Mouse (Mus musculus) neural tube, embryonic 15.5 days (tissue): ENCODE data around the gene Afap1l2. TPM values are rescaled to one million over a fixed set of nuclear protein-coding genes. Genes with fewer than 3 reads are reported as not detected.
A peak's percentile ranks its signal among the peaks of the same experiment; 100 is the strongest.

Source experiments
- ATAC-seq: fragments of 200-750 bp; cut with Nextera tagmentation; 2 replicates; pipeline ENCODE4 v1.8.0; 2017; ENCODE audit warnings: mild to moderate bottlenecking, moderate TSS enrichment, moderate library complexity; ENCODE audit not compliant: low FRiP score
- H3K27ac ChIP-seq: fragments of 300-500 bp; sonication (generic); replicated peaks from 2 replicates; pipeline ENCODE4 v1.5.1; 2015; ENCODE audit warnings: mild to moderate bottlenecking, inconsistent platforms
- H3K27me3 ChIP-seq: fragments of 300-500 bp; sonication (generic); replicated peaks from 2 replicates; pipeline ENCODE4 v1.6.1; 2015; ENCODE audit warnings: inconsistent platforms
- H3K36me3 ChIP-seq: fragments of 300-500 bp; sonication (generic); 2 replicates; pipeline ENCODE4 v1.6.1; 2015; ENCODE audit warnings: inconsistent platforms
- H3K4me1 ChIP-seq: fragments of 300-500 bp; sonication (generic); 2 replicates; pipeline ENCODE4 v1.6.1; 2015; ENCODE audit warnings: inconsistent platforms
- H3K4me2 ChIP-seq: fragments of 300-500 bp; sonication (generic); 2 replicates; pipeline ENCODE4 v1.6.1; 2015; ENCODE audit warnings: inconsistent platforms, mild to moderate bottlenecking, moderate library complexity
- H3K4me3 ChIP-seq: fragments of 300-500 bp; sonication (generic); replicated peaks from 2 replicates; pipeline ENCODE4 v1.5.1; 2015; ENCODE audit warnings: mild to moderate bottlenecking, inconsistent platforms
- H3K9ac ChIP-seq: fragments of 300-500 bp; sonication (generic); replicated peaks from 2 replicates; pipeline ENCODE4 v1.6.1; 2015; ENCODE audit warnings: mild to moderate bottlenecking, inconsistent platforms
- H3K9me3 ChIP-seq: fragments of 300-500 bp; sonication (generic); replicated peaks from 2 replicates; pipeline ENCODE4 v1.6.1; 2016; ENCODE audit warnings: inconsistent platforms
- WGBS: fragments of 180-500 bp; shearing (Covaris S2); methylation state at CpG from one replicate; pipeline ENCODE4 v1.1.7; 2015; ENCODE audit warnings: mixed read lengths; 5-methylcytosine and 5-hydroxymethylcytosine counted together
- polyA plus RNA-seq: library from polyadenylated mRNA; unstranded; fragments of >200 nt; fragmentation: Nextera tagmentation; extraction: Ambion mirVana; gene quantifications from 2 replicates; pipeline ENCODE4 v1.2.1, GENCODE M21; 2015

The Afap1l2 gene
- polyA plus RNA-seq, 1 experiment from 2014 or later, result 12.3 TPM

DNA sequence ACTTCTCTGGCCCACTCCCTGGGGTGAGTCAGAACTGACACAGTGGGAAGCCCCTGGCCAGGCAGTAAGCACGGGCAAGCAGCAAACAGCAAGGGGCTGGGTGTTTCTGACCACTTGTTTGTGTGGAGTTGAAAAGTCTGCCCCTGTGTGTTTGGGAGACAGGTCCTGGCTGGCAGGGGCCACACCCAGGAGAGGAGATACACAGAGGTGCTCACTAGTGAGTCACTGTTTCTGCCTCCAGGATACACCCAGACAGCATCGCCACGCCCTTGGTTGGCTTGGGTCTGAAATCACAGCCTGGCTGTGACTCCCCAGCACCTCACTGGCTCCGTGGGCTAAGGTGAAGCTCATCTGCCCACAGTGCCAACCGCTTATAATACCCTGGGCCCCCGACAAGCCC lies 72.9 kb downstream of the Afap1l2 start:
- Histone ChIP-seq H3K27ac (no peak overlapping the region), H3K4me3 (no peak overlapping the region), H3K4me2 (no peak overlapping the region), H3K36me3 (no peaks in the 10 kb centered on the region), H3K4me1 (no peaks in the 10 kb centered on the region), H3K27me3 (no peaks in the 10 kb centered on the region), H3K9me3 (no peaks in the 10 kb centered on the region), H3K9ac (no peak overlapping the region)
- ATAC-seq, result no peak
- 85% methylated on average over 6 of the region's 6 CpGs for WGBS

- ATAC-seq, result no peak
- H3K4me3 ChIP-seq, result no peak overlapping the region
- H3K27me3 ChIP-seq, result no peaks in the 10 kb centered on the region
- WGBS, result 85% methylated on average over 3 of the region's 3 CpGs
- H3K4me2 ChIP-seq, result no peak overlapping the region
- no peak overlapping the region for H3K9ac ChIP-seq
- H3K4me1 ChIP-seq, result no peaks in the 10 kb centered on the region
- no peaks in the 10 kb centered on the region for H3K36me3 ChIP-seq
- no peak overlapping the region for H3K27ac ChIP-seq
- H3K9me3 ChIP-seq, result no peaks in the 10 kb centered on the region
These were observed 74.2 kb downstream of the Afap1l2 start for GRCm38 (mm10) chr19:56933800-56934199.

- no peaks in the 10 kb centered on the region for H3K4me1 ChIP-seq
- no peaks in the 10 kb centered on the region for H3K27me3 ChIP-seq
- no peak overlapping the region for H3K27ac ChIP-seq
- no peak overlapping the region for H3K9ac ChIP-seq
- no peaks in the 10 kb centered on the region for H3K9me3 ChIP-seq
- ATAC-seq, result no peak
- no peak overlapping the region for H3K4me3 ChIP-seq
- WGBS, result 86% methylated on average over 9 of the region's 9 CpGs
- no peak overlapping the region for H3K4me2 ChIP-seq
- no peaks in the 10 kb centered on the region for H3K36me3 ChIP-seq
These were observed 78.0 kb downstream of the Afap1l2 start for GRCm38 (mm10) chr19:56930029-56930428.

DNA sequence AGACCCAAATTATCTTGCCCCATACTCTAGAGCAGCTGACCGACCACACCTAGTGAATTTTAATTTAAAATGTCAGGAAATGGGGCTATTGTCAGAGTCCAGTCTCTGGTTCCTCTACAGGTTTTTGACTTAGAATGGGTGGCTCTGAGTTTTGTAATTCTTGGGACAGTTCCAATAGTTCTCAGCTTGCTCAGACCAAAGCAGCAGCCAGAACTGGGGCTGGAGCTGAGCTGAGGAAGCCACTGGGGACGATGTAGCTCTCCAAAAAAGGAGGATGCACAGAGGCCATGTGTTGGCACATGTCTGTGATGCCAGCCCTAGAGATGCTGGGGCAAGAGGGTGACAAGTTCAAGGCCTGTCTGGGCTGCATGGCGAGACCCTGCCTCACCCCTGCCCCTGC lies 78.6 kb downstream of the Afap1l2 start:
- no peak overlapping the region for H3K4me2 ChIP-seq
- H3K9ac ChIP-seq, result no peak overlapping the region
- no peaks in the 10 kb centered on the region for H3K27me3 ChIP-seq
- H3K4me3 ChIP-seq, result no peak overlapping the region
- H3K36me3 ChIP-seq, result no peaks in the 10 kb centered on the region
- no peak overlapping the region for H3K27ac ChIP-seq
- ATAC-seq, result no peak
- no peaks in the 10 kb centered on the region for H3K4me1 ChIP-seq
- 76% methylated on average over 3 of the region's 3 CpGs for WGBS
- no peaks in the 10 kb centered on the region for H3K9me3 ChIP-seq

DNA sequence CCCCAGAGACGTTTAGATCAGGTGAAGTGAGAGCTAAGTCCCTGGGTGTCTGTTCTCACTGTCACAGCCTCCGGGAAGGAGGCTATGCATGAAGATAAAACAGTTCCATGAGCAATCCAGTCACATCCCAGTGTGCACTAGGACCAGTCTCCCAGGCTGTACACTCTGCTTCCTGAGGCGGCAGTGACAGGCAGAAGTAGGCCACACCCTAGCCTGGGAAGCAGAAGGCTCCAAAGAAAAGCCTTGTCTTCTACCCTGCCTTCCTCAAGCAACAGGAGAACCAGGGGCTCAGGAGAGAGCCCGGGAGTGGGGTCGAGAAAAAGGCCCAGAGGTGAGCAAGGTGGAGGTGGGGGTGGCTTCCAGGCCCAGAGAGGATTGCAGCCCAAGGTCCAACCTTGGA lies 86.3 kb downstream of the Afap1l2 start:
- Histone ChIP-seq H3K27me3 (no peaks in the 10 kb centered on the region), H3K4me3 (no peak overlapping the region), H3K9me3 (no peaks in the 10 kb centered on the region), H3K4me1 (no peaks in the 10 kb centered on the region), H3K9ac (no peak overlapping the region), H3K27ac (no peak overlapping the region), H3K4me2 (no peak overlapping the region), H3K36me3 (no peaks in the 10 kb centered on the region)
- 75% methylated on average over 5 of the region's 5 CpGs for WGBS
- no peak for ATAC-seq

- H3K4me2 ChIP-seq, result no peak overlapping the region
- H3K9me3 ChIP-seq, result no peaks in the 10 kb centered on the region
- H3K36me3 ChIP-seq, result no peaks in the 10 kb centered on the region
- H3K4me3 ChIP-seq, result no peak overlapping the region
- no peaks in the 10 kb centered on the region for H3K27me3 ChIP-seq
- H3K27ac ChIP-seq, result no peak overlapping the region
- no peaks in the 10 kb centered on the region for H3K4me1 ChIP-seq
- ATAC-seq, result no peak
- whole genome bisulfite sequencing, result 93% methylated on average over 13 of the region's 13 CpGs
- no peak overlapping the region for H3K9ac ChIP-seq
These were observed 87.8 kb downstream of the Afap1l2 start for GRCm38 (mm10) chr19:56920232-56920631.

GRCm38 (mm10) chr19:56919628-56920027 lies 88.4 kb downstream of the Afap1l2 start:
- no peak overlapping the region for H3K27ac ChIP-seq
- H3K9me3 ChIP-seq, result no peaks in the 10 kb centered on the region
- H3K4me2 ChIP-seq, result no peak overlapping the region
- WGBS, result 28% methylated on average over 7 of the region's 7 CpGs
- H3K4me3 ChIP-seq, result no peak overlapping the region
- H3K36me3 ChIP-seq, result no peaks in the 10 kb centered on the region
- H3K4me1 ChIP-seq, result no peaks in the 10 kb centered on the region
- peak; percentile 82; the same call in 1 of the 2 replicates for ATAC-seq
- no peaks in the 10 kb centered on the region for H3K27me3 ChIP-seq
- no peak overlapping the region for H3K9ac ChIP-seq

GRCm38 (mm10) chr19:56915084-56915483 lies 92.9 kb downstream of the Afap1l2 start:
- H3K27me3 ChIP-seq, result no peaks in the 10 kb centered on the region
- ATAC-seq, result no peak
- H3K9me3 ChIP-seq, result no peaks in the 10 kb centered on the region
- H3K36me3 ChIP-seq, result no peaks in the 10 kb centered on the region
- H3K9ac ChIP-seq, result no peak overlapping the region
- no peaks in the 10 kb centered on the region for H3K4me1 ChIP-seq
- H3K4me2 ChIP-seq, result no peak overlapping the region
- 64% methylated on average over 6 of the region's 6 CpGs for WGBS
- H3K4me3 ChIP-seq, result no peak overlapping the region
- H3K27ac ChIP-seq, result no peak overlapping the region

GRCm38 (mm10) chr19:56914658-56915057 lies 93.4 kb downstream of the Afap1l2 start:
- no peak for ATAC-seq

GRCm38 (mm10) chr19:56913761-56914160 lies 94.3 kb downstream of the Afap1l2 start:
- no peak for ATAC-seq
- Histone ChIP-seq H3K27ac (no peak overlapping the region), H3K4me3 (no peak overlapping the region), H3K4me1 (no peaks in the 10 kb centered on the region; the same call in 1 of the 2 replicates), H3K9ac (no peak overlapping the region), H3K36me3 (no peaks in the 10 kb centered on the region), H3K27me3 (no peaks in the 10 kb centered on the region), H3K4me2 (no peak overlapping the region), H3K9me3 (no peaks in the 10 kb centered on the region)
- 84% methylated on average over 4 of the region's 4 CpGs for whole genome bisulfite sequencing

More at GRCm38 (mm10) chr19:56914658-56915057, 93.4 kb downstream of the Afap1l2 start:
- Histone ChIP-seq H3K27me3 (no peaks in the 10 kb centered on the region), H3K27ac (no peak overlapping the region), H3K4me2 (no peak overlapping the region), H3K9ac (no peak overlapping the region), H3K36me3 (no peaks in the 10 kb centered on the region), H3K9me3 (no peaks in the 10 kb centered on the region), H3K4me1 (no peaks in the 10 kb centered on the region), H3K4me3 (no peak overlapping the region)
- WGBS, result 97% methylated on average over 3 of the region's 3 CpGs

DNA sequence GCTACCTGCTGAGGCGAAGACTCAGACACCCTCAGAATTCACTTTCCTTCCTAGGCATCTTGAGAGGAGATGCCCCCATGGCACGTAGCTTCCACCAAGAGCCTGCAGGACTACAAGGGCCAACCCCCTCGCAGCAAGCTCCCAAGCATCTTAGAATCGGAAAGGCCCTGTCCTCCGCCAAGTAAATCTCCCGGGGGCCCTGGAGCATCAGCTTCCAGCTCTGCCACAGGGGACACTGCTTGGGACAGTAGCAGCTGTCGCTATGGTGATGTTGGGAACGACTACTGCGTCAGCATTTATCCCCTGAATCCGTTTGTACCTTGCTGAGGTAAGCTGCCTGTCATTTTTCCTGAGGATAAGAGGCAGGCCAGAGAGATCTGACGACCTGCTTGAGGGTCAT lies 97.5 kb downstream of the Afap1l2 start:
- 57% methylated on average over 11 of the region's 11 CpGs for whole genome bisulfite sequencing
- Histone ChIP-seq H3K4me3 (no peak overlapping the region), H3K27ac (no peak overlapping the region), H3K4me2 (no peak overlapping the region), H3K9me3 (no peaks in the 10 kb centered on the region), H3K9ac (no peak overlapping the region), H3K4me1 (peaks cover 9% of the 10 kb centered on the region), H3K27me3 (no peaks in the 10 kb centered on the region), H3K36me3 (no peaks in the 10 kb centered on the region)
- ATAC-seq, result no peak

DNA sequence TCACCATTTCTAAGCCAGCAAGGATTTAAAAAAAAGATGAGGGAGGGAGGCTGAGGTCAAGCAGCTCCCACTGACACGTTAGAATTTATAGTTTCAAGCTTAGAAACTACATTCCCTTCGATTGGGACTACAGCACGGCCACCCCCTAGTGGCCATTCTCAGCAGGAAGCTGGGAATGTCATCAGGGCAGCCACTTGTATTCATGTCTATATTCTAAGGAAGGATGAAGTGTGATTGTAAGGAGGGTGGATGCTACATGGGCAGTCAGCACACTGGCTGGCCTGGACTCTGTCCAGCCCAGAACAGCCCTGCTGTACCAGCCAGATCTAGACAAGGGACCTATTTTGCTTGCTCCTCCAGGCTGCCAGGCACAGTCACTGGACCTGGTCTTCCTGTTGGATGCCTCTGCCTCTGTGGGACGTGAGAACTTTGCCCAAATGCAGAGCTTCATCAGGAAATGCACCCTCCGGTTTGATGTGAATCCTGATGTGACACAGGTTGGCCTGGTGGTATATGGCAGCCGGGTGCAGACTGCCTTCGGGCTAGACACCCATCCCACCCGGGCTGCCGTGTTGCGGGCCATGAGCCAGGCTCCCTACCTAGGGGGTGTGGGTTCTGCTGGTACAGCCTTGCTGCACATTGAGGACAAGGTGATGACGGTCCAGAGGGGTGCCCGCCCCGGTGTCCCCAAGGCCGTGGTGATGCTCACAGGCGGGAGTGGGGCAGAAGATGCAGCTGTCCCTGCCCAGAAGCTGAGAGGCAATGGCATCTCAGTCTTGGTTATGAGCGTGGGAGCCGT lies 99.4 kb downstream of the Afap1l2 start:
- 75% methylated on average over 17 of the region's 17 CpGs for WGBS
- peak; percentile 59; the same call in 1 of the 2 replicates for ATAC-seq

More for the DNA sequence above, 99.4 kb downstream of the Afap1l2 start:
- no peak overlapping the region for H3K4me3 ChIP-seq
- H3K4me1 ChIP-seq, result peaks cover 9% of the 10 kb centered on the region
- no peak overlapping the region for H3K9ac ChIP-seq
- H3K27me3 ChIP-seq, result no peaks in the 10 kb centered on the region
- no peaks in the 10 kb centered on the region for H3K36me3 ChIP-seq
- no peak overlapping the region for H3K4me2 ChIP-seq
- no peak overlapping the region for H3K27ac ChIP-seq
- H3K9me3 ChIP-seq, result no peaks in the 10 kb centered on the region
